Mouse (Mus musculus): ENCODE measurements around the gene Moxd2. TPM values are rescaled to one million over a fixed set of nuclear protein-coding genes. Genes with fewer than 3 reads are reported as not detected.

Gene Moxd2
- not detected for total RNA-seq (2023)

GRCm38 (mm10) chr6:40887394-40887793 is at the start of gene Moxd2:
Gene Moxd2 (minus strand): TSS chr6:40887494.

GRCm38 (mm10) chr6:40900287-40900686 is 13.0 kb upstream of the Moxd2 start, which contains the start of gene Prss58:
Gene Prss58 (minus strand): TSS chr6:40900387.

Other genes with a start within 250 kb of the Moxd2 start
- not detected for gene Prss58, start 12.9 kb upstream of the Moxd2 start, total RNA-seq (2023)
- gene 1700074P13Rik, start 53.1 kb upstream of the Moxd2 start, total RNA-seq (2023) = not detected
- gene Gm4744, start 64.4 kb upstream of the Moxd2 start, total RNA-seq (2023) = not detected
- not detected for gene 1810009J06Rik, start 77.3 kb upstream of the Moxd2 start, total RNA-seq (2023)
- gene Gm2663, start 112.0 kb upstream of the Moxd2 start, total RNA-seq (2023) = not detected
- gene 2210010C04Rik, start 148.0 kb upstream of the Moxd2 start, total RNA-seq (2023) = not detected